Mouse (Mus musculus) lung, embryonic 16.5 days (tissue): ENCODE results near the gene Abca4. TPM values are rescaled to one million over a fixed set of nuclear protein-coding genes. Genes with fewer than 3 reads are reported as not detected.
"Not testable (repeated sequence)": the region's sequence is repeated elsewhere in the genome, so short reads cannot be mapped to it uniquely, and the experiment has no call there.

ENCODE experiments used
- ATAC-seq: fragments of 200-750 bp; cut with Nextera tagmentation; 2 replicates; pipeline ENCODE4 v1.8.0; 2017; ENCODE audit warnings: low read depth, mild to moderate bottlenecking, moderate library complexity
- H3K27ac ChIP-seq: fragments of 300-500 bp; sonication (generic); 2 replicates; pipeline ENCODE4 v1.5.1; 2014; ENCODE audit warnings: mild to moderate bottlenecking, control low read depth, low read length
- H3K27me3 ChIP-seq: fragments of 300-500 bp; sonication (generic); 2 replicates; pipeline ENCODE4 v1.6.1; 2014; ENCODE audit warnings: low read depth, low read length, mixed read lengths; ENCODE audit not compliant: control insufficient read depth, insufficient read depth
- H3K36me3 ChIP-seq: fragments of 300-500 bp; sonication (generic); 2 replicates; pipeline ENCODE4 v1.6.1; 2014; ENCODE audit warnings: low read length; ENCODE audit not compliant: control insufficient read depth, insufficient read depth
- H3K4me1 ChIP-seq: fragments of 300-500 bp; sonication (generic); replicated peaks from 2 replicates; pipeline ENCODE4 v1.6.1; 2014; ENCODE audit warnings: low read length, mixed read lengths; ENCODE audit not compliant: control insufficient read depth, insufficient read depth
- H3K4me2 ChIP-seq: fragments of 300-500 bp; sonication (generic); 2 replicates; pipeline ENCODE4 v1.6.1; 2014; ENCODE audit warnings: low read depth, low read length, control low read depth
- H3K4me3 ChIP-seq: fragments of 300-500 bp; sonication (generic); 2 replicates; pipeline ENCODE4 v1.5.1; 2014; ENCODE audit warnings: mild to moderate bottlenecking, low read length, control low read depth
- H3K9ac ChIP-seq: fragments of 300-500 bp; sonication (generic); 2 replicates; pipeline ENCODE4 v1.6.1; 2014; ENCODE audit warnings: low read length, control low read depth
- H3K9me3 ChIP-seq: fragments of 300-500 bp; sonication (generic); 2 replicates; pipeline ENCODE4 v1.6.1; 2016; ENCODE audit warnings: low read length; ENCODE audit not compliant: control insufficient read depth
- WGBS: fragments of 180-500 bp; shearing (Covaris S2); extraction: QIAGEN DNeasy Blood & Tissue Kit; methylation state at CpG from one replicate; pipeline ENCODE4 v1.1.7; 2014; 5-methylcytosine and 5-hydroxymethylcytosine counted together
- polyA plus RNA-seq: library from polyadenylated mRNA; unstranded; fragments of >200 nt; fragmentation: Nextera tagmentation; extraction: Ambion mirVana; gene quantifications from 2 replicates; pipeline ENCODE4 v1.2.1, GENCODE M21; 2015

Gene Abca4
- polyA plus RNA-seq, 1 experiment from 2014 or later = 0.90 TPM

- Histone ChIP-seq H3K36me3 (no peaks in the 10 kb centered on the region), H3K27me3 (no peaks in the 10 kb centered on the region), H3K9me3 (no peaks in the 10 kb centered on the region), H3K4me1 (0 out of 2 replicates have a peak, but pooled peaks cover 4% of the 10 kb centered on the region), H3K9ac (no peak overlapping the region), H3K4me2 (no peak overlapping the region), H3K27ac (no peak overlapping the region), H3K4me3 (no peak overlapping the region)
- WGBS = 80% methylated on average over 6 of the region's 6 CpGs
- no peak for ATAC-seq
Observed at GRCm38 (mm10) chr3:122207766-122208165, 163.5 kb downstream of the Abca4 start.

GRCm38 (mm10) chr3:122208296-122209225, 164.3 kb downstream of the Abca4 start:
- WGBS = 65% methylated on average over 15 of the region's 15 CpGs
- no peak overlapping the region for H3K4me3 ChIP-seq
- ATAC-seq = no peak
- H3K27me3 ChIP-seq = no peaks in the 10 kb centered on the region
- H3K4me1 ChIP-seq = 0 out of 2 replicates have a peak, but pooled peaks cover 4% of the 10 kb centered on the region
- H3K36me3 ChIP-seq = no peaks in the 10 kb centered on the region
- no peak overlapping the region for H3K27ac ChIP-seq
- no peaks in the 10 kb centered on the region for H3K9me3 ChIP-seq
- H3K9ac ChIP-seq = no peak overlapping the region
- H3K4me2 ChIP-seq = peak overlapping the region; percentile 7; the same call in 1 of the 2 replicates

- ATAC-seq = no peak
- Histone ChIP-seq H3K27me3 (no peaks in the 10 kb centered on the region), H3K36me3 (no peaks in the 10 kb centered on the region), H3K9ac (no peak overlapping the region), H3K27ac (no peak overlapping the region), H3K4me2 (no peak overlapping the region), H3K9me3 (no peaks in the 10 kb centered on the region), H3K4me1 (0 out of 2 replicates have a peak, but pooled peaks cover 4% of the 10 kb centered on the region), H3K4me3 (no peak overlapping the region)
- WGBS = 85% methylated on average over 11 of the region's 11 CpGs
Observed at GRCm38 (mm10) chr3:122209511-122209910, 165.3 kb downstream of the Abca4 start.

- ATAC-seq = peak; percentile 67; the same call in 1 of the 2 replicates
- Histone ChIP-seq H3K36me3 (no peaks in the 10 kb centered on the region), H3K9ac (no peak overlapping the region), H3K27me3 (no peaks in the 10 kb centered on the region), H3K4me1 (0 out of 2 replicates have a peak, but pooled peaks cover 4% of the 10 kb centered on the region), H3K27ac (no peak overlapping the region), H3K4me2 (no peak overlapping the region), H3K4me3 (no peak overlapping the region), H3K9me3 (no peaks in the 10 kb centered on the region)
- 38% methylated on average over 5 of the region's 5 CpGs for WGBS
Observed at GRCm38 (mm10) chr3:122210434-122210833, 166.2 kb downstream of the Abca4 start.

DNA sequence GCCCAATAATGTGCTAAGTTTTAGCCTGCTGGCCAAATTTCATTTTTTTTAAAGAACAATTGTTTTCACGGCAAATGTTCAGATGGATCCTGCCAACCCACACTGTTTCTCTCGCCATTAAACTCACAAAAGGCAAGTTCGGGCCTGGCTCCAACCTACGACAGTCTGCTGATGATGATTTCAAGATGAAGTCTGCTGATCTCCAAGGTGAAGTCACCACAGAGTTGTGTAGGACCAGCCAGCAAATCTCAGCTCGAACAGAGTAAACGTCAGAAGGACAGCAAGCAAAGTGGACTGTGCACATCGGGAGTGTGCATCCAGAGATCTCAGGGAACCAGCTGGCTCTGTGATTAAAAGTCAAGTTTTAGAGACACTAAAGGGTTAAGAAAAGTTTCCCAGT, 166.6 kb downstream of the Abca4 start:
- WGBS = 56% methylated on average over 7 of the region's 7 CpGs
- H3K4me1 ChIP-seq = 0 out of 2 replicates have a peak, but pooled peaks cover 4% of the 10 kb centered on the region
- no peak overlapping the region for H3K4me3 ChIP-seq
- no peak overlapping the region for H3K4me2 ChIP-seq
- H3K36me3 ChIP-seq = no peaks in the 10 kb centered on the region
- H3K9me3 ChIP-seq = no peaks in the 10 kb centered on the region
- no peaks in the 10 kb centered on the region for H3K27me3 ChIP-seq
- no peak overlapping the region for H3K27ac ChIP-seq
- no peak overlapping the region for H3K9ac ChIP-seq
- ATAC-seq = peak; percentile 65

DNA sequence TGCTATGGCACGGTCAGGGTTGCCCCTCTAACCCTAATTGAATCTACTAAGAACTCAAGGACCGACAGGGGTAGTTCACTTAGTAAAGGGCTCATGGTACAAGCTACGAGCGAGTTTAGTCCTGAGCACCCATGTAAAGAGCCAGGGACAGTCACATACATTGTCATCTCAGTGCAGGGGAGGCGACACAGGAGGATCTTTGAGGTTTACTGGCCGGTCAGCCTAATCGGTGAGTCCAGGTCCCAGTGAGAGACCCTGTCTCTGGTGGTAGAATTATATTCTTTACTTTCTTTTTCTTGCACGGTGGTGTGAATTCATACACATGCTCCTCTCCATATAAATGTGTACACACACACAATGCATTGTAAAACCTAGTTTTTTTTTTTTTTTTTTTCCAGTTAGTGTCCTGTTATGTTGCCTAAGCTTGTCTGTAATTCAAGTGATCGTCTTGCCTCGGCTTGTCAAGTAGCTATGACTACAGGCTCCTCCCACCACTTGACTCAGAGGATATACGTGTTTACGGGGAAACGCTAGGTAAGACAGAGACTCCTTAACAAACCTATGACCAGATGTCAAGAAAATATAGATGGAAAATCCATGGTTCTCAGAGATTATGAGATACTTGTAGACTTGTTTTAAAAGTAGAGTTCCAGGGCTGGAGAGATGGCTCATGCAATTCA, 167.3 kb downstream of the Abca4 start:
- peak overlapping the region; percentile 48; the same call in 1 of the 2 replicates for H3K27ac ChIP-seq

DNA sequence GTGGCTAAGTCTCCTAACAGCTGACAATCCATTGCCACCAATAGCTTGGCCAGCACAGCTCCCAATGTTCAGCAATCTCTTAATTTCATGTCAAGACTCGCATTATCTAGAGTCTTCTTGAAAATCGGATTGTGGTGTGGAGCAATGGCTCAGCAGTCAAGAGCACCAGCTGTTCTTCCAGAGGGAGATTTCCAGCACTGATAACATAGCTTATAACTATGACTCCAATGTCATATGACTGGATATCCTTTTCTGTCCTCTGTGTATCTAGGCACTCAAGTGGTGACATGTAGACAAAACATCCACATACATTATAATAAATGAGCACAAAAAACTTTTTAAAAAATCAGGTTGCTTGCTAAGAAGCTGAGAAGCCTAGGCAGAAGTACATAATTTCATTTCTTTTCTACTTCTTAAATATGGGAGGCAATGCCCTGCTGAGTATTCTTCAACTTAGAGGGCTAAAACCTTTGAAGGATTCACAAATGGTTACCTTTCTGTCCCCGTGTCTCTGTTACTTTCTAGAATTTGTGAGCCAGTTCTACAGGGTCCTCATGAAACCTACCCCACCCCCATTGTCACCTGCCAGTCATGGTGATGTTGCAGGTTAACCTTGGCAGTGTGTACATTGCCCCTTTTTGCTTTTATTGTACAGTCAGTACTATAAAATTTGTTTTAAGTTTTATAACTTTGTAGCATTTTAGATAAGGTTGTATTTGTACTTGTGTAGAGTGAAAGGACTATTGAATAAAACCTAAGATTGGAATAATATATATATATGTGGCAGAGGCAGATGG, 177.2 kb downstream of the Abca4 start:
- H3K36me3 ChIP-seq = no peaks in the 10 kb centered on the region
- H3K27me3 ChIP-seq = no peaks in the 10 kb centered on the region
- ATAC-seq = no peak
- H3K27ac ChIP-seq = no peak overlapping the region
- H3K4me2 ChIP-seq = no peak overlapping the region
- no peaks in the 10 kb centered on the region for H3K9me3 ChIP-seq
- H3K4me1 ChIP-seq = no peaks in the 10 kb centered on the region
- WGBS = 73% methylated on average over 3 of the region's 3 CpGs
- no peak overlapping the region for H3K4me3 ChIP-seq
- H3K9ac ChIP-seq = no peak overlapping the region

More for the DNA sequence above, 167.3 kb downstream of the Abca4 start:
- H3K4me3 ChIP-seq = no peak overlapping the region
- ATAC-seq = no peak
- H3K27me3 ChIP-seq = no peaks in the 10 kb centered on the region
- no peaks in the 10 kb centered on the region for H3K36me3 ChIP-seq
- no peaks in the 10 kb centered on the region for H3K9me3 ChIP-seq
- no peak overlapping the region for H3K9ac ChIP-seq
- H3K4me1 ChIP-seq = 0 out of 2 replicates have a peak, but pooled peaks cover 4% of the 10 kb centered on the region
- WGBS = 55% methylated on average over 13 of the region's 13 CpGs
- H3K4me2 ChIP-seq = no peak overlapping the region

- H3K9ac ChIP-seq, H3K4me1 ChIP-seq, H3K27me3 ChIP-seq, H3K27ac ChIP-seq, H3K4me2 ChIP-seq, H3K9me3 ChIP-seq, H3K4me3 ChIP-seq, H3K36me3 ChIP-seq, ATAC-seq: not testable (repeated sequence)
- 51% methylated on average over 6 of the region's 6 CpGs for WGBS
Observed at GRCm38 (mm10) chr3:122226972-122227371, 182.7 kb downstream of the Abca4 start.
